Comparison of ENCODE assay signal across 8 mouse cellular contexts in genomic region chr11:5140619-5141018, GRCm38 (mm10). TPM values are rescaled to one million over a fixed set of nuclear protein-coding genes. Genes with fewer than 3 reads are reported as not detected.
DNase-seq lines count a peak whose midpoint lies in the region; ATAC-seq lines count a peak whose summit lies in the region.

No protein-coding gene starts in this region.

- peaks cover 18% of the 10 kb centered on the region for H3K4me1 ChIP-seq in megakaryocyte, embryonic 14.5 days
- peaks cover 35% of the 10 kb centered on the region for H3K4me1 ChIP-seq in lung, embryonic 15.5 days

- H3K9ac ChIP-seq in lung, embryonic 15.5 days: no peak overlapping the region

- peak overlapping the region; percentile 62 for H3K4me3 ChIP-seq in megakaryocyte, embryonic 14.5 days (replicated peaks)
- H3K4me3 ChIP-seq in lung, embryonic 15.5 days: no peak overlapping the region

- peak; percentile 85 to 89 for DNase-seq in adrenal gland, postnatal 36 days
- peak; percentile 58 to 72 for DNase-seq in gastrocnemius, postnatal 36 days
- peak; percentile 69 for DNase-seq in kidney, adult 11 months
- peak; percentile 81 for DNase-seq in urinary bladder, postnatal 25 days (ENCODE audit: low spot score)
- no peak for DNase-seq in thymus, postnatal 4 days

- no peaks in the 10 kb centered on the region for H3K9me3 ChIP-seq in megakaryocyte, embryonic 14.5 days
- H3K9me3 ChIP-seq in lung, embryonic 15.5 days: no peaks in the 10 kb centered on the region

- H3K27ac ChIP-seq in lung, embryonic 15.5 days: peak overlapping the region; percentile 31; the same call in 1 of the 2 replicates

- no peak overlapping the region for H3K4me2 ChIP-seq in lung, embryonic 15.5 days

- intact Hi-C loops in gastrocnemius, postnatal 36 days (cut with DNase I): no loop called here

- peaks cover 77% of the 10 kb centered on the region for H3K27me3 ChIP-seq in megakaryocyte, embryonic 14.5 days (replicated peaks)
- no peaks in the 10 kb centered on the region for H3K27me3 ChIP-seq in lung, embryonic 15.5 days

- 28% methylated on average over 8 of the region's 8 CpGs for WGBS in lung, embryonic 15.5 days

- H3K36me3 ChIP-seq in megakaryocyte, embryonic 14.5 days (replicated peaks; ENCODE audit: low read length): no peaks in the 10 kb centered on the region
- H3K36me3 ChIP-seq in lung, embryonic 15.5 days: no peaks in the 10 kb centered on the region

- no peak for ATAC-seq in megakaryocyte, adult 5-6 weeks (ENCODE audit: poor library complexity, severe bottlenecking)
- no peak for ATAC-seq in lung, embryonic 15.5 days (ENCODE audit: borderline replicate concordance, extremely low read depth, low FRiP score, low TSS enrichment)

RNA-seq across cellular contexts. Expression of gene Emid1, which starts 11.4 kb away (rescaled TPM):
- polyA plus RNA-seq in megakaryocyte, embryonic 14.5 days (2012; ENCODE audit: insufficient read depth, low replicate concordance): 7.7 and 18.6 TPM in 2 replicates
- 0.85 and 2.7 TPM in 2 replicates for total RNA-seq in megakaryocyte, adult 5-6 weeks (2015)
- total RNA-seq in megakaryocyte, adult 5-6 weeks (2017): 1.6 and 1.7 TPM in 2 replicates
- total RNA-seq in adrenal gland, postnatal 36 days (2021): 1 to 10 TPM; 7.8 to 9.0 TPM
- total RNA-seq in gastrocnemius, postnatal 36 days (2021): 10 to 100 TPM; 11.7 to 17.6 TPM
- polyA plus RNA-seq in lung, embryonic 15.5 days (2015; fragmentation: Nextera tagmentation; extraction: Ambion mirVana): 54.3 and 55.6 TPM in 2 replicates

RNA-seq across cellular contexts. Expression of gene Ewsr1, which starts 41.6 kb away (rescaled TPM):
- 186 and 838 TPM in 2 replicates for polyA plus RNA-seq in megakaryocyte, embryonic 14.5 days (2012; ENCODE audit: insufficient read depth, low replicate concordance)
- total RNA-seq in megakaryocyte, adult 5-6 weeks (2015): 129 and 153 TPM in 2 replicates
- total RNA-seq in megakaryocyte, adult 5-6 weeks (2017): 326 and 348 TPM in 2 replicates
- 100 to 1,000 TPM; 219 to 230 TPM for total RNA-seq in adrenal gland, postnatal 36 days (2021)
- total RNA-seq in gastrocnemius, postnatal 36 days (2021): 10 to 100 TPM; 70.7 to 92.0 TPM
- polyA plus RNA-seq in lung, embryonic 15.5 days (2015; fragmentation: Nextera tagmentation; extraction: Ambion mirVana): 778 and 796 TPM in 2 replicates

RNA-seq across cellular contexts. Expression of gene Rhbdd3, which starts 41.9 kb away (rescaled TPM):
- polyA plus RNA-seq in megakaryocyte, embryonic 14.5 days (2012; ENCODE audit: insufficient read depth, low replicate concordance): 28.8 and 47.9 TPM in 2 replicates
- total RNA-seq in megakaryocyte, adult 5-6 weeks (2015): 2.6 and 6.0 TPM in 2 replicates
- total RNA-seq in megakaryocyte, adult 5-6 weeks (2017): 11.5 and 14.5 TPM in 2 replicates
- 10 to 100 TPM; 17.3 to 27.7 TPM for total RNA-seq in adrenal gland, postnatal 36 days (2021)
- total RNA-seq in gastrocnemius, postnatal 36 days (2021): 10 to 100 TPM; 24.4 to 26.0 TPM
- polyA plus RNA-seq in lung, embryonic 15.5 days (2015; fragmentation: Nextera tagmentation; extraction: Ambion mirVana): 26.3 and 31.2 TPM in 2 replicates
